ENCODE assay signal across 46 mouse cellular contexts in the genomic region with DNA sequence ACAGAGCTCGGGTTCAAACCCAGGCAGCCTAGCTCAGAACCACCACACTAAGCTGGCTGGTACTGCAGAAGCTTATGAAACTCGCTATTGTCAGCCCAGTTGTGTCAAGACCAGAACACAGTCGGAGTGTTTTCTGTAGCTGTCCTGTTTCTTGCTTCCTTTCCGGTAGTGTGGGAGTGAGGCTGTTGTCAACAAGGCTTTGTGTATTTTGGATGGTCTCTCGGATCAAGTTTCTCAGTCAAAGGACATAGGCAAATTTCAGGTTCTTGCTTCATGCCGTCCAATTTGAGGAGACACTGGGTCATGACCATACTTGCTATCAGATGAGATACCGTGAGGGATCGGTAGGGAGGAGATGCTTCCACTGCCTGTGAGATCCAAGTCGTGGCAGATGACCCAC. TPM values are rescaled to one million over a fixed set of nuclear protein-coding genes. Genes with fewer than 3 reads are reported as not detected.
"Had no signal": no experiment of that assay in that cellular context is flagged by ENCODE, and none has a peak within 500 bp of the region (broad histone marks: within the 10 kb centered on the region; RNA-seq: fewer than 3 reads in every experiment).

No protein-coding gene starts in this region.

- H3K36me3 ChIP-seq: limb, embryonic 10.5 days; limb, embryonic 12.5 days; limb, embryonic 13.5 days; limb, embryonic 15.5 days; liver, embryonic 13.5 days; liver, embryonic 15.5 days; lung, embryonic 15.5 days; midbrain, embryonic 10.5 days; midbrain, embryonic 12.5 days; midbrain, embryonic 13.5 days; midbrain, embryonic 15.5 days; neural tube, embryonic 12.5 days had no signal

- H3K9ac ChIP-seq: limb, embryonic 12.5 days; limb, embryonic 13.5 days; limb, embryonic 15.5 days; liver, embryonic 13.5 days; liver, embryonic 14.5 days; liver, embryonic 15.5 days; lung, embryonic 14.5 days; lung, embryonic 15.5 days; midbrain, embryonic 12.5 days; midbrain, embryonic 13.5 days; midbrain, embryonic 15.5 days; neural tube, embryonic 12.5 days had no signal

- H3K4me2 ChIP-seq: limb, embryonic 12.5 days; limb, embryonic 13.5 days; limb, embryonic 15.5 days; liver, embryonic 11.5 days; liver, embryonic 13.5 days; liver, embryonic 15.5 days; lung, embryonic 14.5 days; lung, embryonic 15.5 days; midbrain, embryonic 11.5 days; midbrain, embryonic 12.5 days; midbrain, embryonic 13.5 days; midbrain, embryonic 15.5 days; neural tube, embryonic 12.5 days had no signal

- H3K4me3 ChIP-seq: left cerebral cortex, adult 2 months; limb, embryonic 10.5 days; limb, embryonic 12.5 days; limb, embryonic 13.5 days; limb, embryonic 15.5 days; liver, embryonic 13.5 days; liver, embryonic 15.5 days; lung, embryonic 15.5 days; megakaryocyte, embryonic 14.5 days; midbrain, embryonic 10.5 days; midbrain, embryonic 12.5 days; midbrain, embryonic 13.5 days; midbrain, embryonic 15.5 days; myocyte; neural tube, embryonic 12.5 days had no signal

- ATAC-seq: lung, postnatal 0 days; midbrain, embryonic 13.5 days; midbrain, embryonic 15.5 days; midbrain, embryonic 16.5 days had no signal

- H3K9me3 ChIP-seq: limb, embryonic 10.5 days; limb, embryonic 12.5 days; limb, embryonic 13.5 days; limb, embryonic 15.5 days; liver, embryonic 13.5 days; liver, embryonic 15.5 days; lung, embryonic 15.5 days; megakaryocyte, embryonic 14.5 days; midbrain, embryonic 10.5 days; midbrain, embryonic 12.5 days; midbrain, embryonic 13.5 days; midbrain, embryonic 15.5 days; neural tube, embryonic 12.5 days had no signal

- H3K4me1 ChIP-seq: limb, embryonic 10.5 days; limb, embryonic 12.5 days; limb, embryonic 13.5 days; limb, embryonic 15.5 days; liver, embryonic 13.5 days; liver, embryonic 15.5 days; lung, embryonic 15.5 days; midbrain, embryonic 10.5 days; midbrain, embryonic 12.5 days; midbrain, embryonic 13.5 days; midbrain, embryonic 15.5 days; neural tube, embryonic 12.5 days had no signal

- H3K27ac ChIP-seq: left cerebral cortex, adult 2 months; limb, embryonic 10.5 days; limb, embryonic 12.5 days; limb, embryonic 13.5 days; limb, embryonic 15.5 days; liver, embryonic 13.5 days; liver, embryonic 14.5 days; liver, embryonic 15.5 days; lung, embryonic 15.5 days; macrophage; midbrain, embryonic 10.5 days; midbrain, embryonic 12.5 days; midbrain, embryonic 13.5 days; midbrain, embryonic 15.5 days; neural tube, embryonic 12.5 days had no signal

- DNase-seq: left cerebral cortex, postnatal 4 days; liver, embryonic 13.5 days; lung, adult 18-20 months; lung, adult 2 months; lung, embryonic 14.5 days; lung, postnatal 10 days; lung, postnatal 14 days; lung, postnatal 36 days; lung, postnatal 4 days; midbrain, embryonic 14.5 days had no signal

- H3K27me3 ChIP-seq: limb, embryonic 12.5 days; limb, embryonic 13.5 days; limb, embryonic 15.5 days; liver, embryonic 13.5 days; liver, embryonic 15.5 days; lung, embryonic 15.5 days; midbrain, embryonic 12.5 days; midbrain, embryonic 13.5 days; midbrain, embryonic 15.5 days; neural tube, embryonic 12.5 days had no signal

RNA-seq across cellular contexts. Expression of a gene that starts 1.7 kb away (rescaled TPM):
- total RNA-seq: left cerebral cortex, adult 18-20 months; left cerebral cortex, adult 2 months; left cerebral cortex, adult 8-10 months; left cerebral cortex, postnatal 10 days; left cerebral cortex, postnatal 14 days; left cerebral cortex, postnatal 25 days; left cerebral cortex, postnatal 36 days; left cerebral cortex, postnatal 4 days; megakaryocyte progenitor cell, adult 5-6 weeks; megakaryocyte, adult 5-6 weeks; megakaryocyte-erythroid progenitor cell, adult 5-6 weeks; midbrain, postnatal 0 days; monocyte, adult 5-6 weeks had no signal
- polyA plus RNA-seq: limb, embryonic 10.5 days; limb, embryonic 11.5 days; limb, embryonic 12.5 days; limb, embryonic 13.5 days; limb, embryonic 14.5 days; limb, embryonic 15.5 days; liver, embryonic 11.5 days; liver, embryonic 13.5 days; liver, embryonic 14.5 days; liver, embryonic 15.5 days; liver, embryonic 16.5 days; lung, adult 2 months; lung, embryonic 14.5 days; lung, embryonic 15.5 days; lung, embryonic 16.5 days; lung, postnatal 0 days; macrophage; midbrain, embryonic 10.5 days; midbrain, embryonic 11.5 days; midbrain, embryonic 12.5 days; midbrain, embryonic 13.5 days; midbrain, embryonic 14.5 days; midbrain, embryonic 16.5 days; midbrain, postnatal 0 days; myocyte; neural tube, embryonic 11.5 days; neural tube, embryonic 12.5 days had no signal

RNA-seq across cellular contexts. Expression of a gene that starts 46.3 kb away (rescaled TPM):
- total RNA-seq: left cerebral cortex, adult 18-20 months; left cerebral cortex, adult 2 months; left cerebral cortex, adult 8-10 months; left cerebral cortex, postnatal 10 days; left cerebral cortex, postnatal 14 days; left cerebral cortex, postnatal 25 days; left cerebral cortex, postnatal 36 days; left cerebral cortex, postnatal 4 days; megakaryocyte progenitor cell, adult 5-6 weeks; megakaryocyte, adult 5-6 weeks; megakaryocyte-erythroid progenitor cell, adult 5-6 weeks; midbrain, postnatal 0 days; monocyte, adult 5-6 weeks had no signal
- polyA plus RNA-seq: limb, embryonic 10.5 days; limb, embryonic 11.5 days; limb, embryonic 12.5 days; limb, embryonic 13.5 days; limb, embryonic 14.5 days; limb, embryonic 15.5 days; liver, embryonic 11.5 days; liver, embryonic 13.5 days; liver, embryonic 14.5 days; liver, embryonic 15.5 days; liver, embryonic 16.5 days; lung, embryonic 14.5 days; lung, embryonic 15.5 days; lung, embryonic 16.5 days; lung, postnatal 0 days; macrophage; midbrain, embryonic 10.5 days; midbrain, embryonic 11.5 days; midbrain, embryonic 12.5 days; midbrain, embryonic 13.5 days; midbrain, embryonic 14.5 days; midbrain, embryonic 15.5 days; midbrain, embryonic 16.5 days; midbrain, postnatal 0 days; myocyte; neural tube, embryonic 11.5 days; neural tube, embryonic 12.5 days had no signal
